Mouse (Mus musculus) adrenal gland (tissue): ENCODE measurements around the gene Olfr292.

ENCODE experiments used
- intact Hi-C: fragments of 180-260 bp; cut with DNase I; formaldehyde crosslinking; loops from one replicate; pipeline ENCODE4 v1.15.1; 2025
- long read RNA-seq, 2 experiments: library from polyadenylated mRNA; unstranded; transcript quantifications; one replicate each; pipeline ENCODE4 v2.0.0; 2020; ENCODE audit warnings: borderline replicate concordance in 1 of 2; ENCODE audit not compliant: insufficient replicate concordance in 1 of 2

The Olfr292 gene
- long read RNA-seq, experiment 1, result 0 reads
- long read RNA-seq, experiment 2, result 0 reads

DNA sequence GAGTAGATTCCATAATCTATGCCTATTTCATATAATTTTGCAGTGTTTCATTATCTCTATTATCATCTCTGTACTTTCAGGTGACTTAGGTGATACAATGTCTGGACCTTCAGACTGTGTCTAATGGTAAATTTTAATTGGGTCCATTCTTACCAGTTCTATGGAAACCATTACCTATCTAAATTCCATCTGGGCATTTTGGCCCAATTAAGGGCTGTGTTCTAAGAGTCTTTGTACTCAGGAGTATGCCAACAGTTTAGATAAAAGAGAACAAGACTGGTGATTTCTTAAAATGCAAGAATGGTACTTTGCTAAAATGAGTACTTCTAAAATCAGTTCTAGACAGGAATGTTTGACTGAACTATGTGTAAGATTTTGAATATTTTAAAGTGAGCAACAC is at the start of gene Olfr292:
Gene Olfr292, plus strand, starts transcription at position 301 of the 400 bp plus-strand sequence.
- intact Hi-C loops, result no loop called here

DNA sequence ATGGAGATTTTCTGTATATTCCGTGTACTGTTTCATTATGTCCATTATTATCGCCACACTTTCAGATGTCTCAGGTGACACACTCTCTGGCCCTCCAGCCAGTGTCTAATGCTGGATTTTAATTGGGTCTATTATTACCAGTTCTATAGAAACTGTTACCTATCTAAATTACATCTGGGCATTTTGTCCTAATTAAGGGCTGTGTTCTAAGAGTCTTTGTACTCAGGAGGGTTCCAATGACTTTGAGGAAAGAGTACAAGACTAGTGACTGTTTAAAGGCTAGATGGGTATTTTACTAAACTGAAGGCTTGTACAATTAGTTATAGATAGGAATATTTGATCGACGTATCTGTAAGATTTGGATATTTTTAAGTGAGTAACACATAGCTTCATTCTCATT is 39.4 kb upstream of the Olfr292 start, which contains the start of gene Olfr293:
Gene Olfr293, plus strand, starts transcription at position 301 of the 400 bp plus-strand sequence.
- intact Hi-C loops, result no loop called here

GRCm38 (mm10) chr7:86725013-86725412 is 36.9 kb downstream of the Olfr292 start:
- intact Hi-C loops, result no loop called here
